Mouse (Mus musculus) stomach, postnatal 0 days (tissue): Measurements from ENCODE around the gene Glud1.

Experiments
- CTCF ChIP-seq: IDR thresholded peaks from 2 replicates; pipeline ENCODE4 v1.5.1; 2016; ENCODE audit warnings: antibody characterized with exemption, low read depth, mild to moderate bottlenecking, moderate library complexity
- EP300 ChIP-seq: optimal IDR thresholded peaks from 2 replicates; pipeline ENCODE3; 2016; ENCODE audit warnings: antibody characterized with exemption

GRCm38 (mm10) chr14:34372646-34373045 lies 62.1 kb downstream of the Glud1 start:
- TF ChIP-seq CTCF (peak; percentile 86), EP300 (no peak)
